Mouse (Mus musculus) brain, adult 10 weeks (tissue): ENCODE data around the gene Olfr1458. TPM values are rescaled to one million over a fixed set of nuclear protein-coding genes. Genes with fewer than 3 reads are reported as not detected.

Experiments used
- polyA plus RNA-seq: library from polyadenylated mRNA; stranded (reverse); fragments of 350-450 nt; fragmentation: Illumina TruSeq; extraction: RNeasy Lipid Tissue Mini Kit (QIAGEN cat#74804); gene quantifications from one replicate; pipeline ENCODE4 v1.2.3, GENCODE M21; 2015; ENCODE audit warnings: low read depth, low replicate concordance

Gene Olfr1458
- polyA plus RNA-seq: not detected

DNA sequence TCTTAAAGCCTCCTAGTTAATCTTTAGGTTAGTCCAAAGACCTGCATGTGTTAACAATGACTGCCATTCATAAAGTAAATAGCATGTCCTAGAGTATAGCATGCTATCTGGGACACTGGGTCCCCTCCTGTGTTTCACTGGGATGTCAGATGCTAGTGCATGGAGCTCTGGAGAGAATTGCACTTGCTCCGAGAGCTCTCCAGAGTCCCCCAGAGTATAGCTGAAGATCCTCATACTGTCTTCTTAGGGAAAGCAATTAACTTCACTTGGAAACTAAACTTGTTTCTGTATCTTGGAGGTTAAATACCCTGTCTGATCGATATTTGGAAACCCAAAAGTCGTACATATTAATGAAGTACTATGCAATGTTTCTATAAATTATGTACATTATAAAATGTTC lies at the start of gene Olfr1458:
TSS of gene Olfr1458 (minus strand) at position 101 of the 400 bp plus-strand sequence.

DNA sequence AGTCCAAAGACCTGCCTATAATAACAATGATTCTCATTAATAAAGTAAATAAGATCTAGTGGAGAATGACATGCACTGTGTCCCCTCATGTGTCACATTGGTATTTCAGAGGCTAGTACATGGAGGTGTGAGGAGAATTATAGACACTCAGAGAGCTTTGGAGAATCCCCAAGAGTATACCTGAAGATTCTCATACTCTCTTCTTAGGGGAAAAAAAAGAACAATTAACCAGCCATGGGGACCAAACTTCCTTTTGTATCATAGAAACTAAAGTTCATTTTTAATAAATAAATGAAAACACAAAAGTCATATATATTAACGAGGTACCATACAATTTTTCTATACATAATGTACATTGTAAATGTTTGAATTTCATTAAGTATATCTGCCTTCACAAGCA lies 42.9 kb upstream of the Olfr1458 start, which contains the start of gene Olfr1459:
TSS of gene Olfr1459 (minus strand) at position 101 of the 400 bp plus-strand sequence.

DNA sequence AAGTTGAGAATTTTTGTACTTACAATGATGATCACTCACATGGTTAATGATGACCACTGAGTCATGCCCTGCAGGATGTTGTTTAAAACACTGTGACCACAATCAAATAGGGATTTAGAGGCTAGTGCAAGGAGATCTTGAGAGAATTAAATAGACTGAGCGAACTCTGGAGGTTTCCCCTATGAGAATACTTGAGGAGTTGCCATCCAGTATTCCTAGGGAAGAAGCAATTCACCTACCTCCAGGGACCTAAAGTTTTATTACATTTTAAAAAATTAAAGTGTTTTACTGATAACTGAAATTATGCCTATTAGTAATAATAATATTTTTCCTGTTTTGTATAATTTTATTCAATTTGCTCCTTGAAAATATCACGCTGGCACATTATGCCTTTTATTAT lies 8.8 kb downstream of the Olfr1458 start, which contains the start of gene Olfr1457:
TSS of gene Olfr1457 (minus strand) at position 101 of the 400 bp plus-strand sequence.

GRCm38 (mm10) chr19:13060310-13060709 lies 46.3 kb downstream of the Olfr1458 start, which contains the start of gene Olfr1454:
Gene Olfr1454, plus strand, starts transcription at chr19:13060610.

Other genes starting within 250 kb of the Olfr1458 start
- gene Olfr1444, start 249.5 kb downstream of the Olfr1458 start, polyA plus RNA-seq: not detected
- gene Olfr1445, start 222.9 kb downstream of the Olfr1458 start, polyA plus RNA-seq: not detected
- gene Olfr1446, start 213.3 kb downstream of the Olfr1458 start, polyA plus RNA-seq: not detected
- gene Olfr1447, start 203.0 kb downstream of the Olfr1458 start, polyA plus RNA-seq: not detected
- gene Olfr1448, start 182.4 kb downstream of the Olfr1458 start, polyA plus RNA-seq: not detected
- gene Olfr1449, start 175.9 kb downstream of the Olfr1458 start, polyA plus RNA-seq: not detected
- not detected for gene Olfr1450, start 156.5 kb downstream of the Olfr1458 start, polyA plus RNA-seq
- not detected for gene Olfr1451, start 111.8 kb downstream of the Olfr1458 start, polyA plus RNA-seq
- not detected for gene Olfr1453, start 78.4 kb downstream of the Olfr1458 start, polyA plus RNA-seq
- not detected for gene Olfr1454, start 46.2 kb downstream of the Olfr1458 start, polyA plus RNA-seq
- gene Olfr1457, start 8.9 kb downstream of the Olfr1458 start, polyA plus RNA-seq: not detected
- gene Olfr1459, start 42.8 kb upstream of the Olfr1458 start, polyA plus RNA-seq: not detected
- gene Olfr1461, start 56.2 kb upstream of the Olfr1458 start, polyA plus RNA-seq: not detected
- gene Olfr1462, start 79.0 kb upstream of the Olfr1458 start, polyA plus RNA-seq: not detected
- not detected for gene Olfr1463, start 124.6 kb upstream of the Olfr1458 start, polyA plus RNA-seq
- not detected for gene Olfr1465, start 208.8 kb upstream of the Olfr1458 start, polyA plus RNA-seq
- gene Olfr1466, start 232.1 kb upstream of the Olfr1458 start, polyA plus RNA-seq: not detected